16 mouse cellular contexts compared by ENCODE assay signal in genomic region chr14:75045184-75045583, GRCm38 (mm10). TPM values are rescaled to one million over a fixed set of nuclear protein-coding genes. Genes with fewer than 3 reads are reported as not detected.
DNase-seq lines count a peak whose midpoint lies in the region; TF ChIP-seq lines count a peak whose summit lies in the region.
"Had no signal": no experiment of that assay in that cellular context is flagged by ENCODE, and none has a peak within 500 bp of the region (broad histone marks: within the 10 kb centered on the region; RNA-seq: fewer than 3 reads in every experiment).

No protein-coding gene starts in this region.

- H3K9ac ChIP-seq in MEL (ENCODE audit: control insufficient read depth, low read depth, low read length, poor library complexity, severe bottlenecking), result no peak overlapping the region
- H3K9ac ChIP-seq: heart, embryonic 12.5 days; hindbrain, embryonic 12.5 days had no signal

- H3K9me3 ChIP-seq in MEL (replicated peaks; ENCODE audit: insufficient read depth, low read length), result no peaks in the 10 kb centered on the region
- H3K9me3 ChIP-seq: heart, embryonic 12.5 days; hindbrain, embryonic 12.5 days had no signal

- TF ChIP-seq CTCF in MEL (IDR thresholded peaks at IDR 0.05 in 2 of 3, conservative IDR thresholded peaks at IDR 0.05 in 1 of 3; ENCODE audit: control insufficient read depth in 1 of 3, insufficient read depth in 1 of 3, low read depth in 2 of 3, low read length in 3 of 3, poor library complexity in 1 of 3, severe bottlenecking in 1 of 3), result no peak

- no peaks in the 10 kb centered on the region for H3K79me2 ChIP-seq in MEL (ENCODE audit: control insufficient read depth, insufficient read depth, low read length, poor library complexity)

- H3K4me3 ChIP-seq in MEL (ENCODE audit: control insufficient read depth in 1 of 2, insufficient read depth in 1 of 2, low read depth in 2 of 2, low read length in 2 of 2), result no peak overlapping the region
- H3K4me3 ChIP-seq: gastrocnemius, adult 2 months; heart, embryonic 12.5 days; hindbrain, embryonic 12.5 days had no signal

- no peak overlapping the region for H3K27ac ChIP-seq in MEL (ENCODE audit: control insufficient read depth, low read depth, low read length)
- H3K27ac ChIP-seq: gastrocnemius, adult 2 months; hindbrain, embryonic 12.5 days had no signal

- no peak for TF ChIP-seq POLR2A in MEL (IDR thresholded peaks at IDR 0.05; ENCODE audit: control insufficient read depth in 1 of 2, insufficient read depth in 1 of 2, low read depth in 1 of 2, low read length in 2 of 2, poor library complexity in 1 of 2)

- H3K27me3 ChIP-seq in MEL (ENCODE audit: control insufficient read depth in 1 of 2, insufficient read depth in 2 of 2, low read length in 2 of 2), result peaks cover 0 to 1% of the 10 kb centered on the region in 2 experiments; a peak in 1 of 4 replicates
- H3K27me3 ChIP-seq: heart, embryonic 12.5 days; hindbrain, embryonic 12.5 days had no signal

- DNase-seq in lung, postnatal 36 days, result peak; percentile 48
- no peak for DNase-seq in lung, postnatal 25 days (ENCODE audit: low spot score)
- peak; percentile 44 for DNase-seq in MEL (ENCODE audit: low read depth, low spot score)
- peak; percentile 59 for DNase-seq in induced T-regulatory cell, adult 2 months (ENCODE audit: low read depth)
- no peak for DNase-seq in yolk sac, embryonic 10.5 days (ENCODE audit: low spot score)
- no peak for DNase-seq in thymus, postnatal 36 days
- DNase-seq in kidney, adult 8-10 months, result no peak
- DNase-seq: cerebellum, adult 9-10 months; gastrocnemius, adult 2 months; kidney, adult 11 months; lung, postnatal 14 days; right cerebral cortex, postnatal 4 days; thymus, postnatal 4 days had no signal

- no peak for TF ChIP-seq RAD21 in MEL (IDR thresholded peaks at IDR 0.05; ENCODE audit: low read depth, low read length)

- no peaks in the 10 kb centered on the region for H3K4me1 ChIP-seq in MEL (ENCODE audit: control insufficient read depth in 1 of 2, insufficient read depth in 2 of 2, low read length in 2 of 2)
- H3K4me1 ChIP-seq: heart, embryonic 12.5 days; hindbrain, embryonic 12.5 days had no signal

- H3K36me3 ChIP-seq in MEL (ENCODE audit: control insufficient read depth in 1 of 2, insufficient read depth in 2 of 2, low read length in 2 of 2), result no peaks in the 10 kb centered on the region
- H3K36me3 ChIP-seq: heart, embryonic 12.5 days; hindbrain, embryonic 12.5 days had no signal

- TF ChIP-seq EP300 in MEL (IDR thresholded peaks at IDR 0.05; ENCODE audit: low read depth in 1 of 2, low read length in 2 of 2), result no peak

TF ChIP-seq in MEL, 35 proteins besides CTCF, POLR2A, EP300 and RAD21:
- TF ChIP-seq TAL1 (IDR thresholded peaks at IDR 0.05; ENCODE audit: low read length) (no peak), KAT2A (conservative IDR thresholded peaks at IDR 0.05; ENCODE audit: low read depth, low read length) (no peak), SIN3A (IDR thresholded peaks at IDR 0.05; ENCODE audit: low read length) (no peak), UBTF (IDR thresholded peaks at IDR 0.05; ENCODE audit: borderline replicate concordance, insufficient read depth, low read depth, low read length) (no peak)

RNA-seq across cellular contexts. Expression of gene Rubcnl, which starts 29.4 kb away (rescaled TPM):
- 0.04 and 0.13 TPM in 2 replicates for total RNA-seq in MEL (2012; rRNA removed)
- under 1 TPM in 1 of 2 experiments, not detected in 1; 0.06 TPM for polyA plus RNA-seq in MEL (2012; ENCODE audit: insufficient read depth in 1 of 2, insufficient read length in 2 of 2, low read depth in 1 of 2, low replicate concordance in 2 of 2, missing spikeins in 1 of 2)
- polyA plus RNA-seq: liver, embryonic 11.5 days had no signal

Comparison
In these comparisons a context has a peak if more than half of its experiments do, and no peak if none do; other contexts are left out.
1. DNase-seq: peak in lung, postnatal 36 days (single experiment), MEL (single experiment) and induced T-regulatory cell, adult 2 months (single experiment); none in lung, postnatal 25 days (single experiment), yolk sac, embryonic 10.5 days (single experiment), thymus, postnatal 36 days (0 of 2) and kidney, adult 8-10 months (0 of 2).